Mouse (Mus musculus): ENCODE results near the gene Ppia.
"Not testable (repeated sequence)": the region's sequence is repeated elsewhere in the genome, so short reads cannot be mapped to it uniquely, and the experiment has no call there.

Ppia gene

DNA sequence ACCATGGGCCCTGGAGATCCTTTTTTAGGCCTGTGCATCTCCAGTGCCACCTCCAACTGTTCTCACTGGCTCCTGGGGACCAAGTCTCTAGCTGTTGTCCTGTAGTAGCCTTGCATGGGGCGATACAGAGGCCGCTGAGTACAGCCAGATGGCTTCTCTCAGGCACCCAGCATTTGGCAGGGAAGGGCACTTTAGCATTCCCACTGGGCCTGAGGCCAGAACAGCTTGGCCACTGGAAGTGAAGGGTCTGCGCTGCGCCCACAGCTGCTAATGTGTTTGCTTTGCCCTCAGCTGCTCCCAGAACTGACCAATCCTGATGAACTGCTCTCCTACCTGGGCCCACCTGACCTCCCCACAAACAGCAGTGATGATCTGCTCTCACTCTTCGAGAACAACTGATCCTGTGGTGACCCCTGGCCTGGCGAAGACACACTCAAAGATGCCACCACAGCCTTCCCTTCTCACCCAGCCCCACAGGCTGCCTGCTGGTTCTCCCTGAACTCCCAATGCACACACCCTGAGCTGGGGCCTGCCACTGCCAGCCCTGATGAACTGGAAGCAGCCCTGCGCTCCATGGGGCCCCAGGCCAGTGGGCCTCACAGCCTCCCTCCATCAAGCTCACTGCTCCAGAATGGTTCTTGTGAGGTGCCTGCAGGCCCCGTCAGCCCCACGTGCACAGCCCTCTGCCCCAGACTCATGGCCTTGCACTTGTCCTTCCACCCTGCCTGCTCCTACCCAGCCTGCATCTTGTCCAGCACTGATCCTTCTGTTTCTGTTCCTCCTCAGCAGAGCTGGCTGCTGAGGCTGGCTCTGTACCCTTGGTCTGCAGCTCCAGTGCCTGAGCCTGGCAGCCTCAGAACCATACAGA is 10.3 kb upstream of the Ppia start:
- in situ Hi-C loops (cut with MboI, MseI), result no loop called here

DNA sequence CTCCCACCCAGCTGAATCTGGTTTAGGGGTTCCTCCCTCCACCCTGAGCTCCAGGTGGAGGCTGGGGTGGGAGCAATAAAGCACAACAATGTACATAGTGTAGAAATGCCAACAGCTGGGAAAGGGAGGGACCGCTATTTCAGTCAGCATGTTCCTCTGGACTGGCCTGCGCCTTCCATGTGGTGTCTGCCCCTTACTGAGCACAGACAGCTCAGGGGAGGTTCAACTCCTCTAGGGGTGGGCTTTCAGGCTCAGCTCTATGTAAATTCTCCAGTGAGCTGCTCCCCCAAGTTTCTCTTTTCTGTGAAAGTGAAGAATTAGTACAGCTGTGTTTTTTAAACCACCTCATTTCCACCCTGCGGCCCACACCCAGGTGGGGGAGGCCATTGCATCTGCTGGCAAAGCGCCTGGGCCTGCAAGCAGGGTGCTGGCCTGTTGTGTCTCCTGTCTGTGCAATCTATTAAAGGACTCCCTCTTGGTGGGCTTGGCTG is 9.6 kb upstream of the Ppia start:
- in situ Hi-C loops (cut with MboI, MseI), result no loop called here

DNA sequence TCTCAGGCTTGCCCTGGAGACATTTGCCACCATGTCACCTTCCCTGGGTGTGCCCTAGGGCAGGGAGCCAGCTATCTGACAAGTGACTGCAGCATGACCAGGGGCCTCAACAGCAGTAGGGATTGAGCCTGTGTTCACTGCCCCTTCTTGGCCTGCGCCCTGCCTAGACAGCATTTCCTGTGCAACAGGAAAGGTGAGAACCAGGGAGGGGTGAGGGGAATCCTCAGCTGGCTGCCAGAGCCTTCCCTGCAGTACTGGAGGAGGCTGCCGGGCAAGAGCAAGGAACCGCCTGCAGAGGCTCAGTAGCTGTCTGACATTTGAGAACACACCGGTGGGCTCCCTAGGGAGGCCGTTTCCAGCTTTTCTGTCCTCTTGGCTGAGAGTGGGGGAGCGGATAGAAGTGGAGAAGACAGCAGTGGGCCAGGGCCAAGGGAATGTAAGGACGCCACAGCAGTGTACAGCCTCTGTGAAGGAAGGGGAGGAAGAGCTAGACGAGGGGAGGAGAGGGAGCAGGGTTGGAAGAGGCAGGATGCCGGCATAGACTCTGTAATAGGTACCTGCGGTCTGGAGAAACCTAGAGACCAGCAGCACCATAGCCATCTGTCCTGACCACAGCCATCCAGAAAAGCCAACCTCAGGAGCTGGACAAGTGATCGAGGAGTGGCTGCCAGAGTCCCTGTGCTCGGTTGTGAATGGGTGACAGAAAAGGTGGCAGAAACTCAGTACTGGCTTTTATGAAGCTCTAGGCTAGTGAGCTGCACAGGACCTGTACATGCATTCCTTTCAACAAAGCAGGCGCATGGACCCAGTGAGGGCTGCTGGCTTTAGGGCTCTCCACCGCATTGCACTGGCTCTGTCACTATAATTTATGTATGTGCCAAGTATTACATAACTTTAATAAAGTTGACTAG is 8.7 kb upstream of the Ppia start:
- in situ Hi-C loops (cut with MboI, MseI), result no loop called here

DNA sequence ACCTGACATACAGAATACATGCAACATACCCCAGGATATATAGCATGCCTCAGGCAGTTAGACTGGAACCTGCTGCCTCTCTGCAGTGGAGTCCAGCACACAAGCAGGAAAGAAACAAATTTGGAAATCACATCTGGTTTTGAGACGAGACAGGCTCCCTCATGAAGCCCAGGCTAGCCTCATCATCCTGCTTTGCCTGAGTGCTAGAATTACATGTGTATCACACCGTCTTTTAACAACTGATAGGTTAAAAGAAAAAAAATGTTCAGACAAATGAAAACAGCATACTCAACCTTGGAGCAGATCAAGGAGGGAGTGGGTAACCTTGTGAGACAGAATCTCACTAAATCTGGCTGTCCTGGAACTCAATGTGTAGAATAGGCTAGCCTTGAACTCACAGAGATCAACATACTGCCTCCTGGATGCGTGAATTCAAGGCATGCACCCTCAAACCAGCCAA is 8.1 kb upstream of the Ppia start:
- in situ Hi-C loops (cut with MboI, MseI), result no loop called here

DNA sequence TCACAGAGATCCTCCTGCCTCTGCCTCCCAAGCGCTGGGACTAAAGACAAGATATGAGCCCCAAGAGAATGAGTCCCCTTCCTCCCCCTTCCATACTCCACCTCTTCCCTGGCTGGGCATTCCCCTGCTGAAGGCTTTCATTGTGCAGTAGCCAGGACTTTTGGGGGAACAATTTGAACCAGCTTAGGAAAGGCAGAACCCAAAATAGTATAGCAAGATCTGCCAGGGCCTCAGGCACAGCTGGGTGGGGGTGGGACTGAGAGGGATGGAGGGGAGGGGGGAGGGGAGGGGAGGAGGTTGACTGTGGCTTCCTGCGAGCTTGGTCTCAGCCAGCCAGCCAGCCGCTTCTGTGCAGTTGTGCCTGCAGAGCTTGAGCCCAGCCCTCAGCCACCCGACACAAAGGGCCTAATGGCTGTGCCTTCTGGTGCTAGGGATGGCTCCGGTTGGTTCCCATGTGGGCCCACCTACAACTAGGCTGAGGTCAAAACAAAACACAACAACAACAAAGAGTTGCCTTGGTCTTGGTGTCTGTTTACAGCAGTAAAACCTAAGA is 5.1 kb upstream of the Ppia start:
- in situ Hi-C loops (cut with MboI, MseI), result no loop called here

DNA sequence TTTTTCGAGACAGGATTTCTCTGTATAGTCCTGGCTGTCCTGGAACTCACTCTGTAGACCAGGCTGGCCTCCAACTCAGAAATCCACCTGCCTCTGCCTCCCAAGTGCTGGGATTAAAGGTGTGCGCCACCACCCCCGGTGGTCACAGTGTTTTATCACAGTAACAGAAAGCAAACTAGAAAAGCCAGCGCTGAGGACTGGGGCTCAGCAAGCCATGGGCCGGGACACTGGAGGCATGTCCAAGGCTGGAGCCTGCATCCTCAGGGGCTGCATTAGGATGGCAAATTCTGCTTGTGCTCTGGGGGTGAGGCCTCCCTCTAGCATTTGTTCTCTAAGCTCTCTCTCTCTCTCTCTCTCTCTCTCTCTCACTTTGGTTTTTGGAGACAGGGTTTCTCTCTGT is 4.5 kb upstream of the Ppia start:
- in situ Hi-C loops (cut with MboI, MseI), result not testable (repeated sequence)

DNA sequence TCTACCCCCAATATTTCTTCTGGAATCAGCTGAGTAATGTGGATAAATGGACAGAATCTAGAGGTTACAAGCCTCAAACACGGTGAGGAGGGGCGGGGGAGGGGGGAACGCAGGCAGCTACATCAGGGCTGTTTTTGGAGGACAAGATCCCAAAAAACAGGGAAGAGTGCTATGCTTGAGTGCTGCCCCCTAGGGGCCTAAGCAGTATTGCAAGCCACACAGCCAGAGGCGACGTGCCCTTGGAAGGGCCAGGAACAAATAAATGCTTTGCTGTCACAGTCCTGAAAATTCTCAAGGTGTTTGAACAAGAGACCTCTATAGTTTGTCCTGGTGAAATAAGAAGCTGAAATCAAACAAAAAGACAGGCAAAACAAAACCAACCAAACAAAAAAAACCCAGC is 3.6 kb upstream of the Ppia start:
- in situ Hi-C loops (cut with MboI, MseI), result no loop called here

DNA sequence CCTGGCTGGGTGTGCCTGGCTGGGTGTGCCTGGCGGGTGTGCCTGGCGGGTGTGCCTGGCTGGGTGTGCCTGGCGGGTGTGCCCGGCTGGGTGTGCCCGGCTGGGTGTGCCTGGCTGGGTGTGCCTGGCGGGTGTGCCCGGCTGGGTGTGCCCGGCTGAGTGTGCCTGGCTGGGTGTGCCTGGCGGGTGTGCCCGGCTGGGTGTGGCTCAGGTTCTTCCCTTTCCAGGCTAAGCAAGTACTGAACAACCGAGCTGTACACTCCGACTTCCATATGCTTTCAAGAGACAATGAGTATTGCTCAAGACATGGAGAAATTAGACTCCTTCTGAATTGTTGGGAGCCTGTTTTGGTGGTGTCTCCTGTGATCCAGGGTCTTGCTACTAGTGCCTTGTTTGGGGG is 2.0 kb upstream of the Ppia start:
- in situ Hi-C loops (cut with MboI, MseI), result no loop called here

DNA sequence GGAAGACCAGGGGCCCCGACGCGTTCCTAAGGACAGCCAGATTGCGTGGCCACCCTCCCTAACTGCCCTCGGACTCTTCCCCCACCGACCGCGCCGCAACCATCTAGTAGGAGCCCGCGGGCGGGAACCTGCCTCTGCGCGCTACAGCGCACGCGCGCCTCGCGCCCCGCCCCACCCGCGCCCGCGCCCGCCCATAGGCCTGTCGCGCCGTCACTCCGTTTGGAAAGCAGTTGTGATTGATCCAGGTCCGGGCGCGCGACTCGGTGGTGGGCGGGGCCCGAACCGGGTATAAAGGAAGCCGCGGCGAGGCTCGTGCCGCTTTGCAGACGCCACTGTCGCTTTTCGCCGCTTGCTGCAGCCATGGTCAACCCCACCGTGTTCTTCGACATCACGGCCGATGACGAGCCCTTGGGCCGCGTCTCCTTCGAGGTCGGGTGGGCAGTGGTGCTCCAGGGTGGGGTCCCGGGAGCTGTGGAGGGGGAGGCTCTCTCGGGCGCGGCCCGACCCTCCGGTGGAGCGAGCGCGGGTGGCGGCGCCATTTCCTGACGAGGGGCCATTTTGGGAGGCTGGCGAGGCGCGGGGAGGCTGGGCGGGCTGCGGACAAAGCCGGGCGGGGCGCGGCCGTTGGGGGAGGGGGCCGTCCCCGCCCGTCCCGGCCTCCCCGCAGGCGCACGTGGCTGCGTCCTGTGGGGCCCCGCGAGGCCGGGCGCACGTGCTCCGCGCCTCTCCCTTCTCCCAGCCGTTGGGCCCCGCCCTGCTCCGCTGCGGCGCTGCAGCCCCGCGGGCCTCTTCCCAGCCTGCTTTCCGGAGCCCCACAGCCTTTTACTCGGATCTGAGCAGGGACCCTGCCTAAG is 535 bp downstream of the Ppia start:
- in situ Hi-C loops (cut with MboI, MseI), result no loop called here

DNA sequence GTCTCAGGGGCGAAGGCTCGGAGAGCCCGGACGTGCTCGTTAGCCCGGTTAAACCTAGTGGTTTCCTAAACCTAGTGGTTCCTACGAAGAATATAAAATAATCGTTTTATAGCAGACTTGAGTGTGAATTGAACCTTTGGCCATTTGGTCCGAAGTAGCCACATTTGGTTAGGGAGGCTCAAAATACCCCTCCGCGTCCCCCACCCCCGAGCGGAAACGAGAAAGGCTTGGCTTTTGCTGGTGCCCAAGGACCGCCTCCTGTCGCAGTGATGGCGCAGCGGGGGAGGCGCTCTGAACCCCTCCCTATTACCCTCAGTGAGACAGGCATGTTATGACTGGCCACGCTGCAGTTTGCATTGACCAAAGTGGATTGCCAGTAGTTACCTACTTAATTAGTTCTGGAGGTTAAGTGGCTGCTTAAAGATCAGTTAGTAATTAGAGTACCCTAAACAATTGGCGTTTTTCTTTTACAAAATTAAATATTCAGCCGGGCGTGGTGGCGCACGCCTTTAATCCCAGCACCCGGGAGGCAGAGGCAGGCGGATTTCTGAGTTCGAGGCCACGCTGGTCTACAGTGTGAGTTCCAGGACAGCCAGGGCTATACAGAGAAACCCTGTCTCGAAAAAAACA is 1.3 kb downstream of the Ppia start:
- in situ Hi-C loops (cut with MboI, MseI), result no loop called here

DNA sequence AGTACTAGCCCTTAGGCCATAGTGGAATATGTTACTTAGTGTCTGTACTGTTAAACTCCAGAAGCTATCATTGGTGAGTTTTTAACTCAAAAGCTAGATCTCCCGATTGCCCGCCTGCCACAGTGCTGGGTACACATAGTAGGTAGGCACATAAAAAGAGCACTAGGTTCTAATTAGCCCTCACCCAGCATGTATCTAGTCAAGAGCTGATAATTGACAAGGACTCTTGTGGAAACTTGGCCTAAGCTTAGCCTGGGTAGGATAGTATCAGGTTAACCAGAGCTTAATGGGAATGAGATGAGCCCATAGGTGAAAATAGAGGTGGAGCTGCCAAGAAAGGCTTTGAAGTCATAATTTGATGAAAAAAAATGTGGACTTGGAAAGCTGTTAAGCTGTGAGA is 1.8 kb downstream of the Ppia start:
- in situ Hi-C loops (cut with MboI, MseI), result no loop called here

DNA sequence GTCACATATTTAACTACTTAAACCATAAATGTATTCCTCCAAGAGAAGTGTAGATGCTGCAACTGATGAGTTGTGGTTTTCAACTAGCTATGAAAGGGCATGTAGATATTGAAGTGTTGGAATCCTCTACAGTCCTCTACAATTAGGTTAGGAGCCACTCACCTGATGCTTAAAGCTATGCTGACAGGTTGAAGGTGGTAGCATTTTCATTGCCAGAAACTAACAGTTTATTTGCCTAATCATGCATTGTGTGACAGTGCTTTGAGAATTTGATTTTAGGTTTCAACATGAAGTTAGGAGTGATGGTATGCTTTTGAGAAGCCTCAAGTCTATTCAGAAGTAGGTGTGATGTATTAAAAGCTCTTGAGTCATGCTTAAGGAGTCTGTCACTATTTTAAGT is 2.2 kb downstream of the Ppia start:
- in situ Hi-C loops (cut with MboI, MseI), result no loop called here

DNA sequence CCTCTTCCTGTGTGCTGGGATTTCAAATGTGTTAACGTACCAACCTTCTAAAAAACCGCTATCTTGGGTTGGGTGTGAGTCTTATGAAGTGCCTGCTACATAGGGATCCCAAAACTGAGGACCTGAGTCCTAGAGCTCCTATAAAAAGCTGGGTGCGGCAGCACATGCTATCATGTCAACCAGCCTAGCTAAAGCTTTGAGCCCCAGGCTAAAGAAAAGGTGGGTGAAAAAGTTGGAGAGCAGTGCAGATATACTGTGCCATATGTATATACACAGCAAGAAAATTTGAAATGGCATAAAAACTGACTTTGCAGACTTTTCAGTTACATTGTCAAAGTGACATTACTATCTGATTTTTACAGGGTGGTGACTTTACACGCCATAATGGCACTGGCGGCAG is 3.5 kb downstream of the Ppia start:
- in situ Hi-C loops (cut with MboI, MseI), result no loop called here

DNA sequence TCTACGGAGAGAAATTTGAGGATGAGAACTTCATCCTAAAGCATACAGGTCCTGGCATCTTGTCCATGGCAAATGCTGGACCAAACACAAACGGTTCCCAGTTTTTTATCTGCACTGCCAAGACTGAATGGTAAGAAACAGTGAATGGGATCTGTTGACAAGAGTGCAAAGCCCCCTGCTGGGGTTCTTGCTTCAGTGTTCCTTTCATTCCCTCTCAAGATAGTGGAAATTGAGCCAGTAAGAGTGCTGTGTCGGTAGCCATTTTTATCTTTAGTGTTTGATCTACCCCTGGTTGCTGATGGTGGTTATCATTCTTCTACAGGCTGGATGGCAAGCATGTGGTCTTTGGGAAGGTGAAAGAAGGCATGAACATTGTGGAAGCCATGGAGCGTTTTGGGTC is 3.9 kb downstream of the Ppia start:
- in situ Hi-C loops (cut with MboI, MseI), result not testable (repeated sequence)

DNA sequence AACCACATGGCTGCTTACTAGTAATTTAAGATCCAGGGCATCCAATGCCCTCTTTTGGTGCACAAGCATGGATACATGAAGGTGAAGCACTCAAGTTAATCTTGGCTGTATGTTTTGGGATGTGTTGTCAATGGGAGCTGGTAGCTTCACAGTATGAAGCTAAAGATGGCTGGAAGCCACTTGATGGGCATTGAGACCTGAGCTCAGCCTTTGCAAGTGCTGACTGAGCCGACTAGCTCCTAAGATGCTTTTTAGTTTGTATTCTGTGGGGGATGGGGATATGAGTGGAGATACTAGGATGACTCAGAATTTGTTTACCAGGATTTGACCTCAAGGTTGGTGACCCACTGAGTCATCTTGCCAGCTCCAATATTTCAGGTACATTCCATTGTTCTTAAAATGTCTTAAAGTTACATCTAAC is 5.0 kb downstream of the Ppia start:
- in situ Hi-C loops (cut with MboI, MseI), result no loop called here

DNA sequence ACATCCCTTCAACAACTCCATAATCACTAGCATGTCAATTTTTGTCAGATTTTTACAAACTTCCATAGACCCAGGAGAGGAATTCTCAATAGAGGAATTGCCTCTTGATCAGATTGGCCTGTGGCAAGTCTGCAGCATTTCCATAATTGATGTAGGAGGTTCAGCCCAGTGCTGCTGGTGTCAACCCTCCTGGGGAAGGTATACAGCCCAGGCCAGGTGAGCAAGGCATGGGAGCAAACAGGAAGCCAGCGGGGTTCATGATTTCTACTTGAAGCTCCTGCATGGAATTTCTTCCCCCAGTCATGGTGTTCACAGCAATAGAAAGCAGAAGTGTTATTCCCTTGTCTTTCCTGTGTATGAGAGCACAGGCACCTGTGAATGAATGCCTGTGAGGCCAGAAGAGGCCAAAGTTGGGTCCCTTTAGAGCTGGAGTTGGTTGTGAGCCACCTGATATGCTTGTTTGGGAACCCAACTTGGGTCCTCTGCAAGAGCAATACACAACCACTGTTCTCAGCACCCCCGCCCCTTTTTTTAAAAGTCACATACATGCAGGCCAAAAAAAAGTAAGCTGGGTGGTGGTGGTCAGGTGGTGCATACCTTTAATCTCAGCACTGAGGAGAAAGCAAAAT is 5.6 kb downstream of the Ppia start:
- in situ Hi-C loops (cut with MboI, MseI), result no loop called here

DNA sequence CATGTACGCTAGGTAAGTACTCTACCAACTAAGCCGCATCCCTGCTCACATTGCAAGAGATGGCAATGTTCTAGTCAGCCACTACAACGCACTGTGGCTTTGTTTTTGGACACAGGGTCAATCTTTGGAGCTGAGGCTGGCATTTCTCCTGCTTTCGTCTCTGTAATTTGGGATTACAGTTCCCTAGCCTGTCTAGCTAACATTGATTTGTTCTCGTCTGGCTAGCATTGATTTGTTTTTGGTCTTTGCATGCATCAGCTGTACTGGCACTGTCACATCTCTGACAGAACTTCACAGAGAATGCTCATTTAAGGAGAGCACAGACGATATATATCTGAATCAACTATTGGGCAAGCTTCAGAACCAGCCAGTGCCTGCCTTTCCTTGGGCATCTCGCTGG is 14.9 kb downstream of the Ppia start:
- in situ Hi-C loops (cut with MboI, MseI), result no loop called here

DNA sequence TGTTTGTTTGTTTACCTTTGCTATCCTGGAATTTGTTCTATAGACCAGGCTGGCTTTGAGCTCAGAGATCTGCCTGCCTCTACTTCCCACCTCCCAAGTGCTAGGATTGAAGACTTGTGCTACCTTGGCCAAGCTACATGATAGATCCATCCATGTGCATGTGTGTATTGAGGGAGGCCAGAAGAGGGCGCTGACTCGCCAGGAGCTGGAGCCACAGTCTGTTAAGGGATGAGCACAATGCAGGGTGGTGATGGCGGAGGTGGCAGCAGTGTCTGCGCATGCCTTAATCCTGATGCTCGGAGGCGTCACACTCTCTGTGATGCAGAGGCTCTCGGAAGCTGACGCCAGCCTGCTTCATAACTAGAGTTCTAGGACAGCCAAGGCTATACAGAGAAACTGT is 21.2 kb downstream of the Ppia start:
- in situ Hi-C loops (cut with MboI, MseI), result no loop called here

DNA sequence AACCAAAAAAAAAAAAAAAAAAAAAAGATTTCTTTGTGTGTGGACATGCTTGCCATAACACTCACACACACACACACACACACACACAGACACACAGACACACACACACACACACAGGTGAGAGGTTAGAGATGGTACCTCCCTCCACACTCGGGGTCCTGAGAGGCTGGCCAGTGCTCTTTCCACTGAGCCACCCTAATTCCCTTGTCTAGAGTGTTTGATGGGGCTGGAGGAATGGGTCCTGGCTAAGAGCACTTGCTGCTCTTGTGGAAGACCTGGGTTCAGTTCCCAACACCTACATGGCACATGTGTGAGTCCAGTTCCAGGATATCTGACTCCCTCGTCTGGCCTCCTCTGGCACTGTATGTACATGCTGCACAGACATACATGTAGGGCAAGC is 22.4 kb downstream of the Ppia start:
- in situ Hi-C loops (cut with MboI, MseI), result no loop called here

DNA sequence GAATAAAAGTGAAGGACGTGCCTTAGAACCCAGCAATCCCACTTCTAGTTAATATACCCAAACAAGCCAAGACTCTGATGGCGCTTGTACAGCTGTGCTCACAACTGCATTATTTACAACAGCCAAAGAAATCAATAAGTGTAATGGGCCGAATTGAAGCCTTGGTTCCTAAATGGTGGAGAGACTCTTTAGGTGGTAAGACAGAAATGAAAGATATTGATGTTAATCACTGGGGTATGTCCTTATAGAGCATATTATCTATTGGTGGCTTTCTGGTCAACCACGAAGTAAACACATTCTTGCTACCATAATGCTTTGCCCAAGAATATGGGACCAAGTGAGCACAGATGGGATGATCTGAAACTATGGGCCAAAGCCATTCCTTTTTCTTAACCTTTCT is 24.9 kb downstream of the Ppia start:
- in situ Hi-C loops (cut with MboI, MseI), result no loop called here

Data from T-helper 1 cell (primary cell).